Mouse (Mus musculus) spleen, embryonic (tissue): ENCODE data around the gene Cinp.

Experiments
- CTCF ChIA-PET: fragments of 350-600 bp; sonication (Branson Sonifier 250); formaldehyde crosslinking; loops from one replicate; lab custom pipeline; 2022; lab: Charles Lee

The Cinp gene

GRCm38 (mm10) chr12:110836729-110837128, 52.2 kb downstream of the Cinp start:
- CTCF ChIA-PET: no interaction called here

GRCm38 (mm10) chr12:110835182-110835581, 53.8 kb downstream of the Cinp start:
- CTCF ChIA-PET: no interaction called here

GRCm38 (mm10) chr12:110830293-110831024, 58.5 kb downstream of the Cinp start:
- CTCF ChIA-PET: interaction anchor here (0.6 to 0.7 kb wide), 2 partner anchors 13 to 94 kb away, joined by 8 to 11 read pairs; no protein-coding TSS in a partner anchor

GRCm38 (mm10) chr12:110828908-110829307, 60.0 kb downstream of the Cinp start:
- CTCF ChIA-PET: interaction anchor here (0.5 to 0.6 kb wide), 2 partner anchors 10 to 92 kb away, joined by 3 to 8 read pairs; no protein-coding TSS in a partner anchor
